Mouse (Mus musculus): ENCODE measurements around the gene Wnk1.
A peak's percentile ranks its signal among the peaks of the same experiment; 100 is the strongest.

Gene Wnk1

GRCm38 (mm10) chr6:119903081-119903789 is 135.2 kb downstream of the Wnk1 start:
- no peak for DNase-seq (ENCODE audit: low read depth, low spot score)

- peak; percentile 92 for DNase-seq (ENCODE audit: low read depth, low spot score)
Measured at GRCm38 (mm10) chr6:119902204-119903080, 136.0 kb downstream of the Wnk1 start, which contains the start of gene Rad52. Gene Rad52 (plus strand): TSS chr6:119902698.

GRCm38 (mm10) chr6:119892711-119893110 is 145.8 kb downstream of the Wnk1 start:
- DNase-seq (ENCODE audit: low read depth, low spot score) = no peak

- no peak for DNase-seq (ENCODE audit: low read depth, low spot score)
Measured at GRCm38 (mm10) chr6:119883151-119883550, 155.3 kb downstream of the Wnk1 start.
